Mouse (Mus musculus): ENCODE data around the gene Hist1h2ao. TPM values are rescaled to one million over a fixed set of nuclear protein-coding genes. Genes with fewer than 3 reads are reported as not detected.
"Not testable (repeated sequence)": the region's sequence is repeated elsewhere in the genome, so short reads cannot be mapped to it uniquely, and the experiment has no call there.

Gene Hist1h2ao
- polyA plus RNA-seq, 1 experiment, result not detected

GRCm38 (mm10) chr13:21846356-21846755 lies 36.1 kb downstream of the Hist1h2ao start:
- not testable (repeated sequence) for H3K4me3 ChIP-seq (ENCODE audit: insufficient read depth, low read depth, low read length); H3K4me1 ChIP-seq (ENCODE audit: control insufficient read depth, insufficient read depth, insufficient read length, low read length); H3K27ac ChIP-seq (replicated peaks; ENCODE audit: low read depth, low read length)

- H3K27ac ChIP-seq (replicated peaks; ENCODE audit: low read depth, low read length), result no peak overlapping the region
- no peaks in the 10 kb centered on the region for H3K4me1 ChIP-seq (ENCODE audit: control insufficient read depth, insufficient read depth, insufficient read length, low read length)
- no peak overlapping the region for H3K4me3 ChIP-seq (ENCODE audit: insufficient read depth, low read depth, low read length)
These were observed 37.6 kb downstream of the Hist1h2ao start for GRCm38 (mm10) chr13:21847883-21848282.

GRCm38 (mm10) chr13:21850696-21851095 lies 40.4 kb downstream of the Hist1h2ao start:
- not testable (repeated sequence) for H3K4me1 ChIP-seq (ENCODE audit: control insufficient read depth, insufficient read depth, insufficient read length, low read length); H3K4me3 ChIP-seq (ENCODE audit: insufficient read depth, low read depth, low read length); H3K27ac ChIP-seq (replicated peaks; ENCODE audit: low read depth, low read length)

- no peaks in the 10 kb centered on the region for H3K4me1 ChIP-seq (ENCODE audit: control insufficient read depth, insufficient read depth, insufficient read length, low read length)
- H3K4me3 ChIP-seq (ENCODE audit: insufficient read depth, low read depth, low read length), result no peak overlapping the region
- peak overlapping the region; percentile 94 for H3K27ac ChIP-seq (replicated peaks; ENCODE audit: low read depth, low read length)
These were observed 42.1 kb downstream of the Hist1h2ao start for GRCm38 (mm10) chr13:21852215-21852945.

- H3K27ac ChIP-seq (replicated peaks; ENCODE audit: low read depth, low read length), result no peak overlapping the region
- H3K4me1 ChIP-seq (ENCODE audit: control insufficient read depth, insufficient read depth, insufficient read length, low read length), result no peaks in the 10 kb centered on the region
- H3K4me3 ChIP-seq (ENCODE audit: insufficient read depth, low read depth, low read length), result no peak overlapping the region
These were observed 44.9 kb downstream of the Hist1h2ao start for GRCm38 (mm10) chr13:21855146-21855545.

DNA sequence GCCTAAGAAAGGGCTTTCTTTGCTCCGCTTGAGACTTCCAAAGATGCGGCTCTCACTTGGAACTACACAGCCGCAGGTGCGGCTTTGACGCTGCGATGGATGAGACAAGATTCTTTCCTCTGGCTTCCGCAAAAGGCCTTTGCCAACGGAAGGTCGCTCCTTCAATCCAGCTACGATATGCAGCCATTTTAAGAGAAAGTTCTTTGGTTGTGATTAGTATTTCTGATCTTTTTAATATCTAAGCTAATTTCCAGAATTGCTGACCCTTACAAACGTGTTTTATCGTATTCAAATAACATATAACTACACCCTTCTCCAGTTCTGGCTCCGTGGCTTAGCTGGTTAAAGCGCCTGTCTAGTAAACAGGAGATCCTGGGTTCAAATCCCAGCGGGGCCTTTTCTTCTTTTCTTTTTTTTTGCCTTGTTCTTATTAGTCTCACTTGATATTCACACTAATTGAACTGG lies 45.5 kb downstream of the Hist1h2ao start:
- no peaks in the 10 kb centered on the region for H3K4me1 ChIP-seq (ENCODE audit: control insufficient read depth, insufficient read depth, insufficient read length, low read length)
- peak overlapping the region; percentile 57 for H3K4me3 ChIP-seq (ENCODE audit: insufficient read depth, low read depth, low read length)
- no peak overlapping the region for H3K27ac ChIP-seq (replicated peaks; ENCODE audit: low read depth, low read length)

Other genes with a start within 250 kb of the Hist1h2ao start
- gene Olfr1364, start 228.7 kb upstream of the Hist1h2ao start, polyA plus RNA-seq (2012; ENCODE audit: insufficient read depth, insufficient read length, missing spikeins), result not detected in 2 replicates
- gene Olfr1362, start 196.4 kb upstream of the Hist1h2ao start, polyA plus RNA-seq (2012; ENCODE audit: insufficient read depth, insufficient read length, missing spikeins), result not detected in 2 replicates
- gene Olfr11, start 167.9 kb upstream of the Hist1h2ao start, polyA plus RNA-seq (2012; ENCODE audit: insufficient read depth, insufficient read length, missing spikeins), result not detected in 2 replicates
- not detected in 2 replicates for gene Olfr1361, start 147.1 kb upstream of the Hist1h2ao start, polyA plus RNA-seq (2012; ENCODE audit: insufficient read depth, insufficient read length, missing spikeins)
- not detected in 2 replicates for gene Olfr1360, start 133.1 kb upstream of the Hist1h2ao start, polyA plus RNA-seq (2012; ENCODE audit: insufficient read depth, insufficient read length, missing spikeins)
- gene Olfr1359, start 112.4 kb upstream of the Hist1h2ao start, polyA plus RNA-seq (2012; ENCODE audit: insufficient read depth, insufficient read length, missing spikeins), result not detected in 2 replicates
- not detected in 2 replicates for gene Hist1h2bl, start 94.3 kb upstream of the Hist1h2ao start, polyA plus RNA-seq (2012; ENCODE audit: insufficient read depth, insufficient read length, missing spikeins)
- gene Hist1h2ai, start 94.0 kb upstream of the Hist1h2ao start, polyA plus RNA-seq (2012; ENCODE audit: insufficient read depth, insufficient read length, missing spikeins), result not detected in 2 replicates
- gene Hist1h3h, start 92.8 kb upstream of the Hist1h2ao start, polyA plus RNA-seq (2012; ENCODE audit: insufficient read depth, insufficient read length, missing spikeins), result not detected in 2 replicates
- not detected in 2 replicates for gene Hist1h2bm, start 88.4 kb upstream of the Hist1h2ao start, polyA plus RNA-seq (2012; ENCODE audit: insufficient read depth, insufficient read length, missing spikeins)
- not detected in 2 replicates for gene Hist1h4j, start 75.4 kb upstream of the Hist1h2ao start, polyA plus RNA-seq (2012; ENCODE audit: insufficient read depth, insufficient read length, missing spikeins)
- gene Hist1h4k, start 60.0 kb upstream of the Hist1h2ao start, polyA plus RNA-seq (2012; ENCODE audit: insufficient read depth, insufficient read length, missing spikeins), result 4.7 TPM in 1 of 2 replicates, not detected in the other
- not detected in 2 replicates for gene Hist1h2ak, start 56.6 kb upstream of the Hist1h2ao start, polyA plus RNA-seq (2012; ENCODE audit: insufficient read depth, insufficient read length, missing spikeins)
- not detected in 2 replicates for gene Hist1h2bn, start 56.3 kb upstream of the Hist1h2ao start, polyA plus RNA-seq (2012; ENCODE audit: insufficient read depth, insufficient read length, missing spikeins)
- not detected in 2 replicates for gene Hist1h1b, start 29.8 kb upstream of the Hist1h2ao start, polyA plus RNA-seq (2012; ENCODE audit: insufficient read depth, insufficient read length, missing spikeins)
- gene Hist1h3i, start 27.1 kb upstream of the Hist1h2ao start, polyA plus RNA-seq (2012; ENCODE audit: insufficient read depth, insufficient read length, missing spikeins), result not detected in 2 replicates
- not detected in 2 replicates for gene Hist1h2an, start 23.2 kb upstream of the Hist1h2ao start, polyA plus RNA-seq (2012; ENCODE audit: insufficient read depth, insufficient read length, missing spikeins)
- not detected in 2 replicates for gene Hist1h2bp, start 23.0 kb upstream of the Hist1h2ao start, polyA plus RNA-seq (2012; ENCODE audit: insufficient read depth, insufficient read length, missing spikeins)
- gene Hist1h2bq, start 268 bp upstream of the Hist1h2ao start, polyA plus RNA-seq (2012; ENCODE audit: insufficient read depth, insufficient read length, missing spikeins), result 1.3 TPM in 1 of 2 replicates, not detected in the other
- 2.8 TPM in 1 of 2 replicates, not detected in the other for gene Hist1h4m, start 1.3 kb downstream of the Hist1h2ao start, polyA plus RNA-seq (2012; ENCODE audit: insufficient read depth, insufficient read length, missing spikeins)
- not detected in 2 replicates for gene Hist1h4n, start 21.7 kb downstream of the Hist1h2ao start, polyA plus RNA-seq (2012; ENCODE audit: insufficient read depth, insufficient read length, missing spikeins)
- not detected in 2 replicates for gene Hist1h2ap, start 23.0 kb downstream of the Hist1h2ao start, polyA plus RNA-seq (2012; ENCODE audit: insufficient read depth, insufficient read length, missing spikeins)
- gene Hist1h2br, start 23.3 kb downstream of the Hist1h2ao start, polyA plus RNA-seq (2012; ENCODE audit: insufficient read depth, insufficient read length, missing spikeins), result not detected in 2 replicates
- not detected in 2 replicates for gene Zfp184, start 134.6 kb downstream of the Hist1h2ao start, polyA plus RNA-seq (2012; ENCODE audit: insufficient read depth, insufficient read length, missing spikeins)
- not detected in 2 replicates for gene Pom121l2, start 170.7 kb downstream of the Hist1h2ao start, polyA plus RNA-seq (2012; ENCODE audit: insufficient read depth, insufficient read length, missing spikeins)
- not detected in 2 replicates for gene Prss16, start 199.3 kb downstream of the Hist1h2ao start, polyA plus RNA-seq (2012; ENCODE audit: insufficient read depth, insufficient read length, missing spikeins)
- gene Hist1h2ah, start 225.1 kb downstream of the Hist1h2ao start, polyA plus RNA-seq (2012; ENCODE audit: insufficient read depth, insufficient read length, missing spikeins), result not detected in 2 replicates
- not detected in 2 replicates for gene Hist1h2bk, start 225.4 kb downstream of the Hist1h2ao start, polyA plus RNA-seq (2012; ENCODE audit: insufficient read depth, insufficient read length, missing spikeins)
- gene Hist1h4i, start 230.9 kb downstream of the Hist1h2ao start, polyA plus RNA-seq (2012; ENCODE audit: insufficient read depth, insufficient read length, missing spikeins), result 1.9 and 6.6 TPM in 2 replicates
- not detected in 2 replicates for gene Hist1h2ag, start 232.5 kb downstream of the Hist1h2ao start, polyA plus RNA-seq (2012; ENCODE audit: insufficient read depth, insufficient read length, missing spikeins)
- gene Hist1h2bj, start 232.7 kb downstream of the Hist1h2ao start, polyA plus RNA-seq (2012; ENCODE audit: insufficient read depth, insufficient read length, missing spikeins), result not detected in 2 replicates

All from brown adipose tissue, adult 24 weeks (tissue).